Mouse (Mus musculus) C2C12 (cell line): ENCODE measurements around the gene Ssbp3. TPM values are rescaled to one million over a fixed set of nuclear protein-coding genes. Genes with fewer than 3 reads are reported as not detected.

Experiments used
- H3K27me3 ChIP-seq: one replicate; pipeline ENCODE4 v1.6.1; 2011; ENCODE audit not compliant: control insufficient read depth, insufficient read depth, insufficient read length
- H3K36me3 ChIP-seq: one replicate; pipeline ENCODE4 v1.6.1; 2011; ENCODE audit not compliant: control insufficient read depth, insufficient read depth
- H3K4me3 ChIP-seq: one replicate; pipeline ENCODE4 v1.5.1; 2011; ENCODE audit warnings: mild to moderate bottlenecking, control low read depth; ENCODE audit not compliant: poor library complexity, insufficient read depth, severe bottlenecking
- H3K79me2 ChIP-seq: one replicate; pipeline ENCODE4 v1.6.1; 2011; ENCODE audit not compliant: control insufficient read depth, insufficient read depth
- H3K79me3 ChIP-seq: one replicate; pipeline ENCODE4 v1.6.1; 2011; ENCODE audit warnings: low read depth, control low read depth
- H3ac ChIP-seq: one replicate; pipeline ENCODE3; 2011; ENCODE audit warnings: low read depth; ENCODE audit not compliant: control insufficient read depth, insufficient read length
- CEBPB ChIP-seq: IDR thresholded peaks from one replicate; pipeline ENCODE4 v1.6.1; 2011; ENCODE audit warnings: low read depth, mild to moderate bottlenecking, control low read depth, moderate library complexity
- CTCF ChIP-seq: IDR thresholded peaks from one replicate; pipeline ENCODE4 v1.5.1; 2011; ENCODE audit not compliant: control insufficient read depth, insufficient read depth, insufficient read length
- FOSL1 ChIP-seq: IDR thresholded peaks from one replicate; pipeline ENCODE4 v1.8.0; 2011; ENCODE audit warnings: mild to moderate bottlenecking, low read length; ENCODE audit not compliant: poor library complexity, insufficient read depth, severe bottlenecking
- MAX ChIP-seq: IDR thresholded peaks from one replicate; pipeline ENCODE4 v1.6.1; 2011; ENCODE audit warnings: mild to moderate bottlenecking, control low read depth
- MYOD1 ChIP-seq: IDR thresholded peaks from one replicate; pipeline ENCODE4 v1.6.1; 2011; ENCODE audit warnings: low read depth; ENCODE audit not compliant: control insufficient read depth, insufficient read length
- MYOG ChIP-seq: IDR thresholded peaks from one replicate; pipeline ENCODE4 v1.6.1; 2011; ENCODE audit not compliant: control insufficient read depth, insufficient read length; ENCODE audit errors: extremely low read depth
- USF1 ChIP-seq: IDR thresholded peaks from one replicate; pipeline ENCODE4 v1.6.1; 2011; ENCODE audit warnings: low read depth, mild to moderate bottlenecking, control low read depth, moderate library complexity
- polyA plus RNA-seq: library from polyadenylated mRNA; unstranded; fragments of >200 nt; fragmentation: generic; extraction: Trizol; gene quantifications from one replicate; pipeline ENCODE4 v1.2.1, GENCODE M21; 2012; ENCODE audit warnings: missing spikeins

Ssbp3 gene
- polyA plus RNA-seq, 1 experiment = 74.7 TPM

- H3K79me3 ChIP-seq = peaks cover 18% of the 10 kb centered on the region
- H3K36me3 ChIP-seq = peaks cover 6% of the 10 kb centered on the region
- H3K27me3 ChIP-seq = no peaks in the 10 kb centered on the region
- H3K4me3 ChIP-seq = peak overlapping the region; percentile 16
- peaks cover 27% of the 10 kb centered on the region for H3K79me2 ChIP-seq
- no peak for TF ChIP-seq CEBPB
- no peak for TF ChIP-seq CTCF
- TF ChIP-seq FOSL1 = no peak
- no peak for TF ChIP-seq MYOD1
- TF ChIP-seq MYOG = no peak
- TF ChIP-seq MAX = no peak
- TF ChIP-seq USF1 = no peak
- peak overlapping the region; percentile 63 for H3ac ChIP-seq
These were observed 1.4 kb upstream of the Ssbp3 start for GRCm38 (mm10) chr4:106908950-106909751.

DNA sequence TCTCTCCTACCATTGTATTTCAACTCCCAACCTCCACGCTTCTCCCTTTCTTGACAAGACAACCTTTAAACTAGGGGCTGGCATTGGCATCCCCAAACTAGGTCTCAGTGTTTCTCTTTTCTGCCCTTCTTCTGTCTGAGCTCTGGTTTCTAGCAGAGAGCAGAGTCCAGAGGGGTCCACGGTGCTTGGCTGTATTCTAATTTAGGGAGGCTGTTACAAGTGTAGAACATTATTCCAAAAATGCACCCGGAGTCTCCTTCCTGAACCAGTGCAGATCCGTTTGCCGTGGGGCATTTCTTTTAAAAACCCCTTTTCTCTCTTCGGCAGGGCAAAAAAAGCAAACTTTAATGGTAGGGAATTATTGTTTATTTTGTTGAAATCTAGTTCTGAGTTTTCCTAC lies 704 bp upstream of the Ssbp3 start:
- no peaks in the 10 kb centered on the region for H3K27me3 ChIP-seq
- H3K79me2 ChIP-seq = peaks cover 34% of the 10 kb centered on the region
- H3K4me3 ChIP-seq = peak overlapping the region; percentile 16
- peak overlapping the region; percentile 24 for H3ac ChIP-seq
- H3K36me3 ChIP-seq = peaks cover 13% of the 10 kb centered on the region
- H3K79me3 ChIP-seq = peaks cover 23% of the 10 kb centered on the region
- TF ChIP-seq MYOD1 (no peak), USF1 (no peak), MAX (no peak), CEBPB (no peak), FOSL1 (no peak), CTCF (no peak), MYOG (no peak)

DNA sequence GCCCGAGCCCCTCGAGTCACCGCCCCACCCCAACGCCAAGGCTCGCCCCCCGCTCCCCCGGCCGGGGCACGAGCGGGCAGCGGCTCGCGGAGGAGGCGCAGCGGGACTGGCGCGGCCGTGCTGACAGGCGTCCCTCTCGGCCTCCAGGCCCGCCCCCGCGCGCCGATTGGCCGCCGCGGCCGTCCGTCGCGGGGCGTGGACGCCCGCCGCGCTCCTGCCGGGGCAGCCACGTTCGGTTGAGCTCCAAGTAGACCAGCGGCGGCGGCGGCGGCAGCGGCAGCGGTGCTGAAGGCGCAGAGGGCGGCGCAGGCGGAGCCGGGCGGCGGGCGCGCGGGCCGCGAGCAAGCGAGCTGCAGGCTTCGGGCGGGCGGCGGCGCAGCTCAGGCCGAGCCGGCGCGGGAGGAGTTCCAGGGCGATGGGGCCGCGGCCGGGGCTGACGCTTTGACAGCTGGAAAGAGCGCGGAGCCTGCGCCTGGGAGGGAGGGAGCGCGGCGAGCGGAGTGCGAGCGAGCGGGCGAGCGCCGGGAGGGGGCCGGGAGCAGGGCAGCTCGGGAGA lies 823 bp downstream of the Ssbp3 start:
- Histone ChIP-seq H3K4me3 (peak overlapping the region; percentile 69), H3ac (peak overlapping the region; percentile 93), H3K36me3 (peaks cover 25% of the 10 kb centered on the region), H3K79me2 (peaks cover 49% of the 10 kb centered on the region), H3K79me3 (peaks cover 30% of the 10 kb centered on the region), H3K27me3 (no peaks in the 10 kb centered on the region)
- TF ChIP-seq MYOD1 (no peak), CEBPB (no peak), CTCF (no peak), USF1 (no peak), MYOG (no peak), FOSL1 (no peak), MAX (no peak)

DNA sequence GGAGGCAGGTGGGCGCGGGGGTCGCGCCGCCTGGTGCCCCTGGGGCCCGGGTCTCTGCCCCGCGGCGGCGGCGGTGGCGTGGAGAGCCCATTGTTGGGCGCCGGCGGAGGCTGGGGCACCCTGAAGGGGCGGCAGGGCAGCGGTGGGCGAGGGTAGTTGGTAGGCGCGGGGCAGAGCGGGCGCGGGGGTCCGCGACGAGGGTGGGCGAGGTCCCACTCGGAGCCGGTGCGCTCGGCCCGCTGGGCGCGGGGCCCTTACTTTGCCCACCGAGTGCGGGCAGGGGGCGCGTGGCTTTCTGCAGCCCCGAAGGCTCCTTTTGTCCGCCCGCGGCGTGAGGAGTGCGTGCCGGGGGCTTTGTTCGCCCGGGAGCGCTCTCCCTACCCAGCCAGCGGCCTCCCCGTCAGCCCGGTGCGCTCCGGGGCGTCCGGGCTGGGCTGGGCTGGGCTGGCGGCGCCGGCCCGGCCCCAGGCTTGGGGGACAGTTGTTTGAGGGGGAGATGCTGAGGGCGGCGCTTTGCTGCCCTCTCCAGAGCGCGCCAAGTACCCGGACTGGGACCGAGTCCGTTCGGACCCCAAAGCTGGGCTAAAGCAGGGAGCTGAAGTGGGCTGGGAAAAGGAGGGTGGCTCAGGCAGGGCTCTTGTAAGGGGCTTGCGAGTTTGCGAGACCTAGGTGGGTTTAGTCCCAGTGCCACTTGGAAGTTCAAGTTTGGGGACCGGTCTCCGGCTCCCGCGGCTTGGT lies 1.6 kb downstream of the Ssbp3 start:
- Histone ChIP-seq H3K79me3 (peaks cover 34% of the 10 kb centered on the region), H3K4me3 (peak overlapping the region; percentile 69), H3K27me3 (no peaks in the 10 kb centered on the region), H3ac (peak overlapping the region; percentile 93), H3K36me3 (peaks cover 33% of the 10 kb centered on the region), H3K79me2 (peaks cover 57% of the 10 kb centered on the region)
- TF ChIP-seq CTCF (no peak), FOSL1 (no peak), MAX (no peak), USF1 (no peak), MYOG (no peak), CEBPB (no peak), MYOD1 (no peak)

- TF ChIP-seq USF1 (no peak), FOSL1 (no peak), MYOG (no peak), MYOD1 (no peak), MAX (no peak), CEBPB (no peak), CTCF (no peak)
- peak overlapping the region; percentile 93 for H3ac ChIP-seq
- no peaks in the 10 kb centered on the region for H3K27me3 ChIP-seq
- H3K4me3 ChIP-seq = peak overlapping the region; percentile 69
- H3K79me2 ChIP-seq = peaks cover 63% of the 10 kb centered on the region
- peaks cover 34% of the 10 kb centered on the region for H3K79me3 ChIP-seq
- peaks cover 38% of the 10 kb centered on the region for H3K36me3 ChIP-seq
These were observed 2.2 kb downstream of the Ssbp3 start for GRCm38 (mm10) chr4:106912689-106913041.
